Mouse (Mus musculus) stomach, postnatal 0 days (tissue): Measurements from ENCODE around the gene Hist1h2bh.

Experiments used
- CTCF ChIP-seq: IDR thresholded peaks from 2 replicates; pipeline ENCODE4 v1.5.1; 2016; ENCODE audit warnings: antibody characterized with exemption, low read depth, mild to moderate bottlenecking, moderate library complexity
- EP300 ChIP-seq: optimal IDR thresholded peaks from 2 replicates; pipeline ENCODE3; 2016; ENCODE audit warnings: antibody characterized with exemption

- TF ChIP-seq CTCF (no peak), EP300 (no peak)
These were observed 48.0 kb upstream of the Hist1h2bh start for GRCm38 (mm10) chr13:23591206-23591605.
